Mouse (Mus musculus) heart, postnatal 0 days (tissue): ENCODE data around the gene Meis1. TPM values are rescaled to one million over a fixed set of nuclear protein-coding genes. Genes with fewer than 3 reads are reported as not detected.

Experiments
- ATAC-seq: fragments of 200-750 bp; cut with Nextera tagmentation; 2 replicates; pipeline ENCODE4 v1.8.0; 2017; ENCODE audit warnings: low read depth, moderate number of reproducible peaks, moderate library complexity; ENCODE audit not compliant: insufficient read depth
- DNase-seq: peaks from one replicate; pipeline ENCODE4 v3.0.0-alpha.2; 2016; ENCODE audit warnings: low spot score
- H3K27ac ChIP-seq: fragments of 300-500 bp; sonication (generic); 2 replicates; pipeline ENCODE4 v1.5.1; 2014; ENCODE audit warnings: low read depth, mild to moderate bottlenecking
- H3K27me3 ChIP-seq: fragments of 300-500 bp; sonication (generic); 2 replicates; pipeline ENCODE4 v1.6.1; 2014; ENCODE audit warnings: low read length, mixed read lengths; ENCODE audit not compliant: control insufficient read depth, insufficient read depth
- H3K36me3 ChIP-seq: fragments of 300-500 bp; sonication (generic); replicated peaks from 2 replicates; pipeline ENCODE4 v1.6.1; 2014; ENCODE audit warnings: low read length, mixed read lengths; ENCODE audit not compliant: control insufficient read depth, insufficient read depth
- H3K4me1 ChIP-seq: fragments of 300-500 bp; sonication (generic); 2 replicates; pipeline ENCODE4 v1.6.1; 2014; ENCODE audit warnings: antibody characterized with exemption; ENCODE audit not compliant: control insufficient read depth, insufficient read depth
- H3K4me2 ChIP-seq: fragments of 300-500 bp; sonication (generic); 2 replicates; pipeline ENCODE4 v1.6.1; 2014; ENCODE audit warnings: low read depth, mild to moderate bottlenecking, low read length, moderate library complexity
- H3K4me3 ChIP-seq: fragments of 300-500 bp; sonication (generic); 2 replicates; pipeline ENCODE4 v1.5.1; 2014; ENCODE audit warnings: low read depth, low read length
- H3K9ac ChIP-seq: fragments of 300-500 bp; sonication (generic); replicated peaks from 2 replicates; pipeline ENCODE4 v1.6.1; 2014; ENCODE audit warnings: low read depth, low read length, mixed read lengths
- H3K9me3 ChIP-seq: fragments of 300-500 bp; sonication (generic); replicated peaks from 2 replicates; pipeline ENCODE4 v1.6.1; 2016; ENCODE audit warnings: low read length; ENCODE audit not compliant: control insufficient read depth
- CTCF ChIP-seq: IDR thresholded peaks from 2 replicates; pipeline ENCODE4 v1.5.1; 2016; ENCODE audit warnings: antibody characterized with exemption, control low read depth, low read depth
- EP300 ChIP-seq: IDR thresholded peaks from 2 replicates; pipeline ENCODE4 v1.6.1; 2016; ENCODE audit warnings: antibody characterized with exemption, low read depth
- WGBS: fragments of 180-500 bp; shearing (Covaris S2); extraction: QIAGEN DNeasy Blood & Tissue Kit; methylation state at CpG from one replicate; pipeline ENCODE4 v1.1.7; 2014; 5-methylcytosine and 5-hydroxymethylcytosine counted together
- polyA plus RNA-seq: library from polyadenylated mRNA; unstranded; fragments of >200 nt; fragmentation: Nextera tagmentation; extraction: Ambion mirVana; gene quantifications from 2 replicates; pipeline ENCODE4 v1.2.1, GENCODE M21; 2015
- total RNA-seq: library from RNA; depleted of rRNA; stranded (reverse); fragments of >200 nt; gene quantifications from 2 replicates; pipeline ENCODE4 v1.2.3, GENCODE M21; 2014; ENCODE audit warnings: low replicate concordance

The Meis1 gene
- total and polyA plus RNA-seq, 2 experiments from 2014 or later = 34.8 to 35.4 TPM

GRCm38 (mm10) chr11:19020371-19020824, 1.6 kb upstream of the Meis1 start:
- Histone ChIP-seq H3K36me3 (no peaks in the 10 kb centered on the region), H3K9me3 (no peaks in the 10 kb centered on the region), H3K4me2 (peak overlapping the region; percentile 98), H3K27ac (peak overlapping the region; percentile 99), H3K4me3 (peak overlapping the region; percentile 73), H3K4me1 (peaks cover 8% of the 10 kb centered on the region; the same call in 1 of the 2 replicates), H3K27me3 (no peaks in the 10 kb centered on the region), H3K9ac (peak overlapping the region; percentile 89)
- DNase-seq (peak; percentile 97), ATAC-seq (peak; percentile 78)
- WGBS = 0% methylated on average over 25 of the region's 25 CpGs
- TF ChIP-seq EP300 = peak; percentile 73
- peak; percentile 16; the same call in 1 of the 2 replicates for TF ChIP-seq CTCF

DNA sequence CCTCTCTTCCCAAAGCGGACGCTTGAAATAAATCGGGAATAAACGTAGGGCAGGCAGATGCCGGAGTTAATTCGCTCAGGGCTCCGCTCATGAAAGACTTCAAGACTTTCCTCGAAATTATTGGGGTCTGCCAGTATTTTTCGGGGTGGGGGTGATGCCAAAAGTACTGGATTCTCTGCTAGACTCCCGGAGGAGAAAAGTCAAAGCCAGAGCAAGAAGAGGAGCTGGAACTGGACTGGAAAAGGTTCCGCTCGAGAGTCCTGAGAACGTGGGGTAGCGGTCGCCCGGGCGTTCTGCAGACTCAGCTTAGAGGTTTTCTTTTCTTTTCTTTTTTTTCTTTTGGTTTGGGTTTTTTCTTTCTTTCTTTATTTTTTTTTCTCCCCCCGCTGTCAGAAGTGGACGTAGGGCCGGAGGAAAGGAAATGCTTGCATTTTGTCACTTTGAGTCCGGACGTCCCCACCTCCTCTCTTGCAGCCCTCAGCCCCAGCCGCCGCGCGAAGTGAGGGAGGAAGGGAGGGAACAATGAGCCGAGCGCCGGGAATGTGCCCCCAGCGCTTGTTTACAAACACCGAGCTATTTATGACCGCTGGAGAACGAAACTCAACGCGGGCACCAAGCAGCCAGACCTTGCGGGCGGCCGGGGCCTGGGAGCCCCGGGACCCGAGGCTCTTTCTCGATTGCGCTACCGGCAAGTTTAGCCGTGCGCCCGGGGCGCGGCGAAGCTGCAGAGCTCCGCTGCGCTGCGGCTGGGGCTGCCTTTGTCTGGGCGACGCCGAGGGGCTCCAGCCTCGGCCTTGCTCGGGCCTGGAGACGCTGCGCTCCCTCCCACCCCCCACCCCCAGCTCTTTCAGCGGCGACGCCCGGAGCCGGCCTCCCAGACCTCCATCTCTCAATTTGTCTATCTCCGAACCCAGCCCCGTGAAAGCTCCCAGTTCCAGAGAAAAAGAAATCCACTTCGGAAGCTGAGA, 703 bp upstream of the Meis1 start:
- DNase-seq (peak; percentile 68), ATAC-seq (peak; percentile 64)
- H3K9me3 ChIP-seq = no peaks in the 10 kb centered on the region
- H3K27ac ChIP-seq = peak overlapping the region; percentile 99
- H3K9ac ChIP-seq = peak overlapping the region; percentile 89
- H3K36me3 ChIP-seq = no peaks in the 10 kb centered on the region
- H3K4me3 ChIP-seq = peak overlapping the region; percentile 73
- no peaks in the 10 kb centered on the region for H3K27me3 ChIP-seq
- H3K4me2 ChIP-seq = peak overlapping the region; percentile 98
- under 1% methylated on average over 67 of the region's 67 CpGs for WGBS
- peaks cover 8% of the 10 kb centered on the region; the same call in 1 of the 2 replicates for H3K4me1 ChIP-seq
- TF ChIP-seq EP300 (peak; percentile 20; the same call in 1 of the 2 replicates), CTCF (no peak)

DNA sequence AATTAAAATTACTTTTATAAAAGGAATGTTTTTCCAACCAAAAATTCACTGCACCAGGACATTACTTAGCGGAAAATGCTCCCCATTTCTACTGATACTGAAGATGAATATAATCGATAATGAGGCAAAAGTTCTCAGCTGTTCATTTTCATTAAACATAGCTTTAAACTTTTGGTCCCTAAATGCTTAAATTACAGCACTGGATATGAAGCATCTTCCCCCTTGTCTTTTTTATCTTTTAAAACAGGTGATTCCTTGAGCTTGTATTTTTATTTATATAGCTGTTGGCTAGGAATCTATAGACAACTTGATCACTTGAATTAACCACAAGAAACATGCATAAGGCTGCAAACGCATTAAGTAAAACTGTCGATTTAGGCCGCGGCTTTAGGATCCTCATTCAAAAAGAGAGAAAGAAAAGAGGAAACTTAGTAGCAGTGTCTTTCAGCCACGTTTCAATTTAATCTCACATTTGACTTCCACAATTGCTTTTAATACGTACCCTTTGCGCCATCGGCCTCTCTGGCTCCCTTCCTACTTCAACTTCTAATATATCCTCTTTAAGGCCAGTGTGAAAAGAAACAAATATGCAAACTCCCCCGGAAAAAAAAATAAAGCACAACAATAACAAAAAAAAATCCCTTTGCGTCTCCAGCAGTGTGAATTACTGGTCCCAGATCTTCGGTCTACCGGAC, 919 bp downstream of the Meis1 start:
- TF ChIP-seq CTCF = no peak
- no peak for TF ChIP-seq EP300
- Histone ChIP-seq H3K4me2 (peak overlapping the region; percentile 98), H3K9me3 (no peaks in the 10 kb centered on the region), H3K27ac (peak overlapping the region; percentile 99), H3K4me1 (peaks cover 8% of the 10 kb centered on the region; the same call in 1 of the 2 replicates), H3K27me3 (no peaks in the 10 kb centered on the region), H3K4me3 (peak overlapping the region; percentile 73), H3K9ac (peak overlapping the region; percentile 89), H3K36me3 (0 out of 2 replicates have a peak, but pooled peaks cover 4% of the 10 kb centered on the region)
- DNase-seq = no peak
- WGBS = 2% methylated on average over 14 of the region's 14 CpGs
- ATAC-seq = no peak

- DNase-seq (no peak), ATAC-seq (no peak)
- H3K27ac ChIP-seq = peak overlapping the region; percentile 83
- H3K9ac ChIP-seq = peak overlapping the region; percentile 89
- H3K36me3 ChIP-seq = 0 out of 2 replicates have a peak, but pooled peaks cover 4% of the 10 kb centered on the region
- H3K4me2 ChIP-seq = peak overlapping the region; percentile 98
- H3K4me3 ChIP-seq = peak overlapping the region; percentile 73
- H3K9me3 ChIP-seq = no peaks in the 10 kb centered on the region
- H3K27me3 ChIP-seq = no peaks in the 10 kb centered on the region
- no peak for TF ChIP-seq CTCF
- TF ChIP-seq EP300 = no peak
- WGBS = 11% methylated on average over 1 of the region's 1 CpGs
- peaks cover 8% of the 10 kb centered on the region; the same call in 1 of the 2 replicates for H3K4me1 ChIP-seq
Measured at GRCm38 (mm10) chr11:19017262-19017661, 1.5 kb downstream of the Meis1 start.
